Mouse (Mus musculus) ovary, postnatal 14 days (tissue): ENCODE data around the gene Pik3r4.
A peak's percentile ranks its signal among the peaks of the same experiment; 100 is the strongest.

ENCODE experiments used
- DNase-seq: peaks from one replicate; pipeline ENCODE4 v3.0.0; 2022; ENCODE audit warnings: low spot score

Gene Pik3r4

GRCm38 (mm10) chr9:105697764-105698396, 55.1 kb downstream of the Pik3r4 start:
- peak; percentile 41 for DNase-seq

DNA sequence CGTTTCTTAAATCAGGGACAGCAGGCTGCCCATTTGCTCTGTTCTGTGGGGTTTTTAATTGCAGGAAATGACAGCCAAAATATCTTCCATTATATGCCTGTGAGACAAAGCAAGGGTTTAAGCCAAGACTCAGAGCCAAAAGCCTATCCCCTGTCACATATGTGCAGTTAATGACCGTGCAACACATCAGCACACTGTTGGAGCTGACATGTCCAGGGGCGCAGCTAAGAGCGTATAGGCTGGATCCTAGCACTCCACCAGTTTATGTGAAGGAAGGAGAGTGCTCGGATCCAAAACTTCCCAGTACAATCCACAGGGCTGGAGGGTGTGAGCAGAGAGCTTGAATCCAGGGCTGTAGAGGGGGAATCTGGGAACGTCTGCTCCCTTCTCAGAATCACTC, 57.9 kb downstream of the Pik3r4 start:
- DNase-seq = no peak

GRCm38 (mm10) chr9:105701966-105702365, 59.2 kb downstream of the Pik3r4 start:
- DNase-seq = no peak

DNA sequence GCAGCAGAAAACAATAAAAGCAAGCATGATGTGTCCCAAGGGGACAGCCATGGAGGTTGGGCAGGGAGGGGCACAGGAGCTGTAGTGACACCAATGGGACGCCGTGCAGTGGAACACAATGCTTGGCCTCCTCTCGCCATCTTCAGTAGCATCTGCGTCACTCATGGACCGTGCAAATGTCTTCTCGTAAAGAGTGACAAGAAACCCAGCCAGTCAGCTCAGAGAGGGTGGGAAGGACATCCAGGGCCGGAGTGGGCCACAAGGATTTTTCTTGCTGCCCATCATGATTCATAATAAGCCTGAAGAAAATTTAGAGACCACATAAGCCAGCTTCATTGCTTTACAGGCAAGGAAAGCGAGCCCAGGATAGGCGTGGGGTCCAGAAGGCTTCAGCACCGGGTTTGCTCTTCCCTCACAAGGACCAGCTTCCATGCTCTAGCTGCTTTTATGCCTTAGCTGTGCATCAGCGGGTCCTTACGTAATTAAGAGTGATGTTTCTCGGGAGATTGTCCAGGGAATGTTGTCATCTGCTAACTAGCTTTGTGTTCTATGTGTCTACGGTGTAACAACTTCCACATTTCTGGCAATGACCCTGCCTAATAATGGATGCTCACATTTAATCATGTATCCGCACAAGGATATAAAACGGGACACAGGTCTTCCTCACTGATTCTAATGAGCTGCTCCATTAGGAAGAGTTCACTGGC, 61.6 kb downstream of the Pik3r4 start:
- DNase-seq = no peak

DNA sequence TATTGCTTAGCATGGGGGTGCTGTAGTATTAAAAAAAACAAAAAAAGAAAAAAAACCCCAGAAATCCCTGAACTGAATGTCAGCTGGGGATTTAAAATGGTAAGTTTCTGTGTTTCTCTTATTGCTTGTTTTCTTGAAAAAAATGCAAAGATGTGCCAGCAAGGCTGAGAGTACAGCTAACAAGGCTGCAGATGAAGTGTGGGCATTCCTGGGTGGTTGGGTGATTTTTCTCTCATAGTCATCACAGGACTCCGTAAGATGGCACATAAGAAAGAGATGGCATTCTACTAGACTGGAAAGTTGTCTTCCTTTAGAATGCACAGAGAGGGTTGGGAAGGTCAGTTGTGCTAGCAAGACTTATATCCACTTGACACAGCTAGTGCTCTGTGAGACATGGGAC, 62.2 kb downstream of the Pik3r4 start:
- no peak for DNase-seq

DNA sequence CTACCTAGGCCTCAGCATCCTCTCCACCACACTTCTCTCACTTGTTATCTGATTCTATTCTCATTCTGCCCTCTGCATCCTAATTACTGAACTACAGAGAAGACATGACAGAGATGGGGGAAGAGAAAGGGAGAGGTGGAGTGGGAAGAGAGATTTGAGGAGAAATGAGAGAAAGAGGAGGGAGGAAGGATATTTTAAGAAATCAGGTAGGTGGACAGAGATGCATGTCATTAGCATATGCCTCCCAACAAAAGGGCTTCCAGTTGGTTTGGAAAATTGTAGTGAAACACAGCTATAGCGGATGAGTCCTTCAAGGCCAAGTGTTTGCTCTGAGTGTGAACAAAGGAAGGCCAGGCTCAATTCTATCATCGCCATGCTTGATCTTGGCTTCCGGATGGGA, 69.3 kb downstream of the Pik3r4 start:
- no peak for DNase-seq

- no peak for DNase-seq
Observed at GRCm38 (mm10) chr9:105719367-105719766, 76.6 kb downstream of the Pik3r4 start.

DNA sequence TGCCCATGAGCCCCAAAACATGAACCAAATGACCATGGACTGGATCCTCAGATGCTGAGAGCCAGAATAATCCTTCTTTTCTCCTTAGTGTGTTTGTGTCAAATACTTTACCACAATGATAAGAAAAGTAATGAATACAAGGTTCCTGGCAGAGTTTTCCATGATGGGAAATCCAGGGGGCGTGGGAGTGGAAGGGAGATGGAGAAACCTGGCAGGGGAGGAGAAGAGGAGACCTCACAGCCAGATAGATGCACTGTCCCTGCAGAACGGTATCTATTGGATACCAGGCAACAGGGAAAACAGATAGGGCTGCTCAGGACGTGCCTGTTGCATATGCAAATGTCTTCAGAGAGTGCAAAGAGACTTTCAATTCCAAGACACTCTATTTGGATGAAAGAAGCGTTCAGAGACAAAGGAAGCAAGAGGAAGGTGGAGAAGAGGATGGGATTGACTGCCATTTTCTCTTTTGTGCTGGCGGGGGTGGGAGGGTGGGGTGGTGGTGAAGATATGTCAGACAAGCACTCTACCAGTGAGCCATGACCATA, 77.1 kb downstream of the Pik3r4 start:
- peak; percentile 58 for DNase-seq

- no peak for DNase-seq
Observed at GRCm38 (mm10) chr9:105720430-105720829, 77.7 kb downstream of the Pik3r4 start.

GRCm38 (mm10) chr9:105731976-105732375, 89.2 kb downstream of the Pik3r4 start:
- DNase-seq = no peak

DNA sequence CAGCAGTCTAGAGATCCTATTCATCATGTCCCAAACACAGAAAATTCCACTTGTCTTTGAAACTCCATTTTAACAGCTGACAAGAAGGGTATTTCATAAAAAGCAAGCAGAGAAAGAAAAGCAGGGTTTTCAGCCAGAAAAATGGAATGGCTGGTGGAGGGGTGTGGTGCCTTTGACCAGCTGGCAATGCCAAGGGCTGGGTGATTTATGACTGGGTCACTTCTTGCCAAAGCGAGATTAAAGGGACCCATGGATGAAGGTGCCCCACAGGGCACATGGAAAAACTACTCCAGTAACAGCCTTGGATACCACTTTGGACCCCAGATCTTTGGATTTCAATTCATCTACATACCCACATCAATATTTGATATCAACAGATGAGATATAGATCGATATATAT, 91.9 kb downstream of the Pik3r4 start:
- no peak for DNase-seq

- no peak for DNase-seq
Observed at GRCm38 (mm10) chr9:105735195-105735594, 92.4 kb downstream of the Pik3r4 start.
